Comparison of ENCODE assay signal across 30 mouse cellular contexts in the genomic region with DNA sequence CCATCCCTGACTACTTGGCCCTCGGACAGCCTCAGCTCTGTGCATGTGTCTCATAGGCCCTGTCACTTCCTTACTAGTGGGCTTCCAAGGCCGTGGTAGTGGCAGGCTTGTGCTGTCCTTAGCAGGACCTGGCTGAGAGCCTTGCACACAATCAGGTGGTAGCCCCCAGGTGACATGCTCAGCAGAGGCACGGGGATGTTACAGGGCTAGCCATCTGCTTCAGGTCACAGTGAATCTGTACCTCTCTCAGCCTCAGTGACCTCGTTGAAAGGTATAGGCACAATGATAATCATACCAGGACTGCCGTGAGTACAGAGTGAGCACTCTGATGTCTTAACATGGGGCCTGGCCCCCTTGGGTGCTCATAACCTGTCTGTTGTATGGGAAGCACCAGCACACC. TPM values are rescaled to one million over a fixed set of nuclear protein-coding genes. Genes with fewer than 3 reads are reported as not detected.
A peak's percentile ranks its signal among the peaks of the same experiment; 100 is the strongest.
DNase-seq lines count a peak whose midpoint lies in the region; ATAC-seq and TF ChIP-seq lines count a peak whose summit lies in the region.
"Had no signal": no experiment of that assay in that cellular context is flagged by ENCODE, and none has a peak within 500 bp of the region (broad histone marks: within the 10 kb centered on the region; RNA-seq: fewer than 3 reads in every experiment).

No protein-coding gene starts in this region.

- H3K36me3 ChIP-seq in kidney, embryonic 14.5 days (ENCODE audit: control insufficient read depth, insufficient read depth, low read length), result peaks cover 17% of the 10 kb centered on the region

- no peaks in the 10 kb centered on the region for H3K9me3 ChIP-seq in kidney, embryonic 14.5 days (ENCODE audit: control insufficient read depth, low read length)
- H3K9me3 ChIP-seq: embryonic facial prominence, embryonic 12.5 days; forebrain, embryonic 15.5 days; hindbrain, embryonic 13.5 days; liver, embryonic 12.5 days; midbrain, embryonic 13.5 days; neural tube, embryonic 13.5 days had no signal

- H3K27ac ChIP-seq in layer of hippocampus, adult 2 months, result peak overlapping the region; percentile 21; the same call in 1 of the 2 replicates
- peak overlapping the region; percentile 26; the same call in 1 of the 2 replicates for H3K27ac ChIP-seq in cortical plate, adult 2 months (ENCODE audit: insufficient read depth, low read length)
- H3K27ac ChIP-seq in kidney, embryonic 14.5 days (ENCODE audit: low read depth, low read length), result no peak overlapping the region
- H3K27ac ChIP-seq: embryonic facial prominence, embryonic 12.5 days; forebrain, embryonic 15.5 days; hindbrain, embryonic 13.5 days; liver, embryonic 12.5 days; midbrain, embryonic 13.5 days; neural tube, embryonic 13.5 days; stomach, postnatal 0 days had no signal

- TF ChIP-seq POLR2A in cortical plate, adult 2 months (IDR thresholded peaks at IDR 0.05; ENCODE audit: extremely low read depth, insufficient read depth, low read length), result no peak

- no peak overlapping the region for H3K9ac ChIP-seq in kidney, embryonic 14.5 days (ENCODE audit: low read depth, low read length)
- H3K9ac ChIP-seq: embryonic facial prominence, embryonic 12.5 days; forebrain, embryonic 15.5 days; hindbrain, embryonic 13.5 days; liver, embryonic 12.5 days; liver, postnatal 0 days; midbrain, embryonic 13.5 days; neural tube, embryonic 13.5 days had no signal

- TF ChIP-seq CTCF in layer of hippocampus, adult 2 months (conservative IDR thresholded peaks at IDR 0.05), result no peak
- TF ChIP-seq CTCF in cortical plate, adult 2 months (IDR thresholded peaks at IDR 0.05; ENCODE audit: extremely low read depth, insufficient read depth, low read length), result no peak

- ATAC-seq in kidney, embryonic 14.5 days (ENCODE audit: low FRiP score, low TSS enrichment), result no peak
- ATAC-seq: forebrain, embryonic 15.5 days; intestine, postnatal 0 days; liver, embryonic 12.5 days; liver, postnatal 0 days; midbrain, embryonic 13.5 days; Patski had no signal

- 91% methylated on average over 5 of the region's 5 CpGs for WGBS in kidney, embryonic 14.5 days

- H3K4me2 ChIP-seq in kidney, embryonic 14.5 days (replicated peaks; ENCODE audit: low read depth, low read length), result no peak overlapping the region
- H3K4me2 ChIP-seq: embryonic facial prominence, embryonic 12.5 days; forebrain, embryonic 15.5 days; heart, embryonic 11.5 days; hindbrain, embryonic 13.5 days; liver, embryonic 12.5 days; midbrain, embryonic 13.5 days; neural tube, embryonic 13.5 days had no signal

- peak; percentile 31 for DNase-seq in cerebellum, adult 11 months
- DNase-seq in cerebellum, postnatal 14 days, result no peak
- peak; percentile 93 for DNase-seq in heart, adult 11 months
- no peak for DNase-seq in heart, postnatal 4 days
- no peak for DNase-seq in layer of hippocampus, adult 2 months (ENCODE audit: low spot score in 2 of 2)
- DNase-seq in layer of hippocampus, postnatal 36 days, result no peak
- DNase-seq: adrenal gland, postnatal 10 days; cerebellum, adult 9-11 months; embryo, embryonic 11 days; heart, postnatal 14 days; kidney, adult 9 months; kidney, postnatal 14 days; left cerebral cortex, postnatal 4 days; liver, postnatal 0 days; lung, postnatal 36 days; right cerebral cortex, postnatal 4 days; thymus, adult 18-20 months; thymus, postnatal 36 days had no signal

- no peak overlapping the region for H3K4me3 ChIP-seq in layer of hippocampus, adult 2 months
- no peak overlapping the region for H3K4me3 ChIP-seq in cortical plate, adult 2 months (ENCODE audit: insufficient read depth, low read length)
- no peak overlapping the region for H3K4me3 ChIP-seq in kidney, embryonic 14.5 days (ENCODE audit: low read length)
- H3K4me3 ChIP-seq: embryonic facial prominence, embryonic 12.5 days; forebrain, embryonic 15.5 days; hindbrain, embryonic 13.5 days; liver, embryonic 12.5 days; midbrain, embryonic 13.5 days; neural tube, embryonic 13.5 days had no signal

- H3K4me1 ChIP-seq in cortical plate, adult 2 months (ENCODE audit: control insufficient read depth, insufficient read depth, low read length), result peaks cover 30% of the 10 kb centered on the region
- no peaks in the 10 kb centered on the region for H3K4me1 ChIP-seq in kidney, embryonic 14.5 days (ENCODE audit: control insufficient read depth, insufficient read depth, low read length)

- no peaks in the 10 kb centered on the region for H3K27me3 ChIP-seq in kidney, embryonic 14.5 days (ENCODE audit: control insufficient read depth, insufficient read depth, low read length)
- H3K27me3 ChIP-seq: embryonic facial prominence, embryonic 12.5 days; forebrain, embryonic 15.5 days; hindbrain, embryonic 13.5 days; liver, embryonic 12.5 days; midbrain, embryonic 13.5 days; neural tube, embryonic 13.5 days; Patski had no signal

RNA-seq across cellular contexts. Expression of gene Dusp1, which starts 12.8 kb away (rescaled TPM):
- total RNA-seq in heart, postnatal 4 days (2021), result 10 to 100 TPM; 66.9 to 69.5 TPM
- total RNA-seq in layer of hippocampus, adult 2 months (2021), result 10 to 100 TPM; 14.9 to 20.9 TPM
- 10 to 100 TPM; 17.1 to 19.3 TPM for total RNA-seq in layer of hippocampus, postnatal 36 days (2021)
- polyA plus RNA-seq in cortical plate, adult 2 months (2012; rRNA removed), result 51.0 and 71.1 TPM in 2 replicates
- polyA plus RNA-seq in kidney, embryonic 14.5 days (2014; fragmentation: Nextera tagmentation; extraction: Ambion mirVana), result 19.3 and 19.8 TPM in 2 replicates

RNA-seq across cellular contexts. Expression of gene Ergic1, which starts 13.4 kb away (rescaled TPM):
- total RNA-seq in heart, postnatal 4 days (2021), result 100 to 1,000 TPM; 109 to 115 TPM
- 100 to 1,000 TPM; 121 to 124 TPM for total RNA-seq in layer of hippocampus, adult 2 months (2021)
- 100 to 1,000 TPM; 115 to 119 TPM for total RNA-seq in layer of hippocampus, postnatal 36 days (2021)
- 140 and 143 TPM in 2 replicates for polyA plus RNA-seq in cortical plate, adult 2 months (2012; rRNA removed)
- 141 and 150 TPM in 2 replicates for polyA plus RNA-seq in kidney, embryonic 14.5 days (2014; fragmentation: Nextera tagmentation; extraction: Ambion mirVana)

Comparison
In these comparisons a context has a peak if more than half of its experiments do, and no peak if none do; other contexts are left out.
1. DNase-seq: peak in cerebellum, adult 11 months (single experiment) and heart, adult 11 months (single experiment); none in cerebellum, postnatal 14 days (0 of 2), heart, postnatal 4 days (single experiment), layer of hippocampus, adult 2 months (0 of 2) and layer of hippocampus, postnatal 36 days (0 of 2).